Mouse (Mus musculus) testis, adult 2 months (tissue): ENCODE measurements around the gene Ppp1r9a. TPM values are rescaled to one million over a fixed set of nuclear protein-coding genes. Genes with fewer than 3 reads are reported as not detected.

Experiments used
- H3K27ac ChIP-seq: fragments of 200-500 bp; 2 replicates; pipeline ENCODE4 v1.5.1; 2012; ENCODE audit warnings: low read depth, low read length; ENCODE audit not compliant: control insufficient read depth, insufficient read depth
- H3K27me3 ChIP-seq: fragments of 200-500 bp; 2 replicates; pipeline ENCODE4 v1.6.1; 2012; ENCODE audit warnings: mild to moderate bottlenecking, low read length, moderate library complexity; ENCODE audit not compliant: control insufficient read depth, insufficient read depth
- H3K36me3 ChIP-seq: fragments of 200-500 bp; 2 replicates; pipeline ENCODE4 v1.6.1; 2012; ENCODE audit warnings: mild to moderate bottlenecking, low read length; ENCODE audit not compliant: control insufficient read depth, insufficient read depth
- H3K4me1 ChIP-seq: fragments of 200-500 bp; 2 replicates; pipeline ENCODE4 v1.6.1; 2012; ENCODE audit warnings: low read length; ENCODE audit not compliant: control insufficient read depth, insufficient read depth
- H3K4me3 ChIP-seq: fragments of 200-500 bp; 2 replicates; pipeline ENCODE4 v1.5.1; 2012; ENCODE audit warnings: low read depth, mild to moderate bottlenecking, low read length, moderate library complexity, mixed read lengths; ENCODE audit not compliant: control insufficient read depth
- CTCF ChIP-seq: fragments of 200-500 bp; IDR thresholded peaks from 2 replicates; pipeline ENCODE4 v1.5.1; 2012; ENCODE audit warnings: low read depth, mild to moderate bottlenecking, inconsistent platforms, low read length, moderate library complexity; ENCODE audit not compliant: control insufficient read depth, insufficient read depth, insufficient replicate concordance
- POLR2A ChIP-seq: fragments of 200-500 bp; IDR thresholded peaks from 2 replicates; pipeline ENCODE4 v1.6.1; 2012; ENCODE audit warnings: low read depth, mild to moderate bottlenecking, inconsistent platforms, low read length, moderate library complexity; ENCODE audit not compliant: control insufficient read depth
- polyA plus RNA-seq: library from polyadenylated mRNA; depleted of rRNA; stranded (reverse); fragments of >200 nt; gene quantifications from 2 replicates; pipeline ENCODE4 v1.2.3, GENCODE M21; 2012; rRNA removed

Ppp1r9a gene
- polyA plus RNA-seq, 1 experiment, result 8.5 TPM

DNA sequence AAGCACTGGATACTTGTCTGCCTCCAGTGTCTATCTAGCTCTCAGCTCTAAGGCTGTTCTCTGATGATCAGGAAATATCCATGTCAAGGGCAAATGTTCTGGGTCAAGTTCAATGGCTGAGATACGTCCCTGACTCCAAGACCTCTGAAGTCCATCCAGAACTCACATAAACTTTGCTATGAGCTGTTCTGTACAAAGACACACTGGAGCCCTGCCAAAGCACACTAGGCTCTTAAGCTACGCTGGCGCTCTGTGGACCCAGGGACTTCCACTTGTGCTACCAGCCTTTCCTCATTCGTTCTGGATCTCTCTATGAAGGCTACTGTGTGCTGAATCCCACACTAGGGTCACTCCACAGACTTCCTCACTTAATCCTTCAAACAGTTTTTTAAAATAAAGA lies 286.8 kb downstream of the Ppp1r9a start:
- Histone ChIP-seq H3K4me3 (no peak overlapping the region), H3K27me3 (no peaks in the 10 kb centered on the region), H3K36me3 (no peaks in the 10 kb centered on the region), H3K27ac (no peak overlapping the region), H3K4me1 (no peaks in the 10 kb centered on the region)
- TF ChIP-seq POLR2A, result no peak
- TF ChIP-seq CTCF, result no peak

DNA sequence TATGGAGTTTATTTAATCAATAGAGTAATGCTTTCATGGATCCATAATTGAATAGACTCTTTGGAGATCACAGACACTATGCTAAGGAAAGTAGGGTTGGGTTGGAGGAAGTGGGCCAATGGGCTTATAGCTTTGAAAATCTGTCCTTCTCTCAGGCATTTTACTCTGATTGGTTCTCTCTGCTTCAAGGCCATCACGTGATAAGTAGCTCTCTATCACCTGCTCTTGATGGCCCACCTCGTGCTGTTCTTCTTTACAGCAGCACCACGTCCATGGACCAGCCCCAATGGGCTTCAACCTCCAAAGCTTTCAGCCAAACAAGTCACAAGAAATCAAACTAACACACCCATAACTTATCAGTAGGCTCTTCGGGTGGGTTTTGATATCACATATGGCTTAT lies 288.0 kb downstream of the Ppp1r9a start:
- Histone ChIP-seq H3K27ac (no peak overlapping the region), H3K4me1 (no peaks in the 10 kb centered on the region), H3K4me3 (no peak overlapping the region), H3K36me3 (no peaks in the 10 kb centered on the region), H3K27me3 (no peaks in the 10 kb centered on the region)
- TF ChIP-seq CTCF, result no peak
- no peak for TF ChIP-seq POLR2A

DNA sequence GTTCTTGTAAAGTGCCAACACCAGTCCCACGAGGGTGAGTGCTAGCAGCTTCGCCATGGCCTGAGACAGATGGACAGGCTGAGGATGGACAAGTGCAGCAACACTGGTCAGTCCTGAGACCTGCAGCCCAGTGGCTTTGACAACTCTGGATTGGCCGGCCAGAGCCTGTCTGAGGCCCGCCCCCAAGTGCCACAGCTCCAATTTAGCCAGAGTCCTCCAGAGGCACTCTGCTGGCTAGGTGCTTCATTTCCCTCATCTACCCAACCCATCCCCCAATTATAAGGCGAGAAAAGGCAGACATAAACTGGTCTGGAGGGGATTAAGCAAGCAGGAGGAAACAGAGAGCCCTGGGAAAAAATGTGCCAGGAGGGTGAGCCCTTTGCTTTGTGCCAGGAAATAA lies 291.0 kb downstream of the Ppp1r9a start, which contains the start of gene Pon1:
TSS of gene Pon1 (minus strand) at position 254 of the 400 bp plus-strand sequence.
- TF ChIP-seq POLR2A (no peak), CTCF (no peak)
- Histone ChIP-seq H3K4me3 (no peak within 1 kb of the TSS), H3K27ac (no peak within 1 kb of the TSS)

GRCm38 (mm10) chr6:5198590-5198989 lies 295.9 kb downstream of the Ppp1r9a start:
- Histone ChIP-seq H3K4me1 (no peaks in the 10 kb centered on the region), H3K36me3 (no peaks in the 10 kb centered on the region), H3K27me3 (no peaks in the 10 kb centered on the region), H3K27ac (no peak overlapping the region), H3K4me3 (no peak overlapping the region)
- TF ChIP-seq POLR2A (no peak), CTCF (no peak)

More for the DNA sequence above, 291.0 kb downstream of the Ppp1r9a start, which contains the start of gene Pon1:
- no peaks in the 10 kb centered on the region for H3K36me3 ChIP-seq
- no peaks in the 10 kb centered on the region for H3K4me1 ChIP-seq
- H3K27me3 ChIP-seq, result no peaks in the 10 kb centered on the region

DNA sequence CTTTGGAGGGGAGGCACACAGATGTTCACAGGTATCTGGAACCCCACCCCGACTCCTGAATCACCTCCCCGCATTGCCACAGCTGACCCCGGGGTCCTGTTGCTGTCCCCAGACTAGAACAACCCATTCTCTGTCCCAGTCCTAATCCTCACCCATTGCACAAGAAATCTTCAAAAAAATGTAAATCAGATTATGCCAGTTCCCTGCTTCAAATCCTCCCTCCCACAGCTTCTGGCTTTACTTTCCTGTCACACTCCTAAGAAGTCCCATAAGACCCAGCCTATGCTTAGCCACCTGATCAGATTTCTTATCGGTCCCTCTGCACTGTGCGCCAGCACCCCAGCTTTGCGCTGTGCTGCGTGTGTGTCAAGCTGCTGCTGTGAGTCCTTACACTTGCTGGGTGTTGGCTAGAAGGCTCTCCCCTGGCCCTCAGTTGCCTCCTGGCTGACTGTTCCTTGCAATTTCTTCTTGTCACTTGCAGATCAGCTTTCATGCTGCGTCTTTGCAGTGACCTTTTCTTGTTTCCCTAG lies 296.7 kb downstream of the Ppp1r9a start:
- H3K36me3 ChIP-seq, result no peaks in the 10 kb centered on the region
- TF ChIP-seq POLR2A, result no peak
- TF ChIP-seq CTCF, result no peak
- H3K27ac ChIP-seq, result no peak overlapping the region
- no peaks in the 10 kb centered on the region for H3K4me1 ChIP-seq
- H3K4me3 ChIP-seq, result no peak overlapping the region
- no peaks in the 10 kb centered on the region for H3K27me3 ChIP-seq

DNA sequence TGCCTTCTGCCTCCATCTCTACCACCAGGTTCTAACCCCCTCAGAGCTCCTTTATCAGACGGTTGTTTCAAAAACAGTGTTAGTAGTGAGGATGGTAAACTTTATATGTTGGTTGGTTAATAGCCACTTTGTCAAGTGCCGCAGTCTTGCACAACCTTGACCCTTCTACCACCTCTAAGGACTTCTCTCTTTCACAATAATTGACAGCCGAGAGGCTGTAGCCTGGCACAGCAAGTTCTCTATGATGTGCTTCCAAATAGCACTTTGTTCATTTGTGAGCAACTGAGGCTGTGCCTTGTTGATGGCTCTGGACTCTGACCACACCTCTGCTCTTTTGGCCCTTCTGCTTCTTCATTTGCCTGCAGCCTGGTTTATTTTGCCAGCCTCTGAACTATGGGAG lies 297.2 kb downstream of the Ppp1r9a start:
- no peaks in the 10 kb centered on the region for H3K4me1 ChIP-seq
- H3K27me3 ChIP-seq, result no peaks in the 10 kb centered on the region
- H3K4me3 ChIP-seq, result no peak overlapping the region
- no peaks in the 10 kb centered on the region for H3K36me3 ChIP-seq
- TF ChIP-seq CTCF, result no peak
- no peak for TF ChIP-seq POLR2A
- H3K27ac ChIP-seq, result no peak overlapping the region

GRCm38 (mm10) chr6:5207817-5208216 lies 305.1 kb downstream of the Ppp1r9a start:
- H3K27ac ChIP-seq, result no peak overlapping the region
- no peaks in the 10 kb centered on the region for H3K4me1 ChIP-seq
- H3K36me3 ChIP-seq, result no peaks in the 10 kb centered on the region
- H3K4me3 ChIP-seq, result no peak overlapping the region
- H3K27me3 ChIP-seq, result no peaks in the 10 kb centered on the region
- TF ChIP-seq POLR2A, result no peak
- TF ChIP-seq CTCF, result no peak

Other genes starting within 250 kb of the Ppp1r9a start
- 4.8 and 5.4 TPM in 2 replicates for gene Sgce, start 155.7 kb upstream of the Ppp1r9a start, polyA plus RNA-seq
- 11.8 and 23.0 TPM in 2 replicates for gene Peg10, start 155.6 kb upstream of the Ppp1r9a start, polyA plus RNA-seq